Mouse (Mus musculus) ovary, adult 2 months (tissue): ENCODE results near the gene Cpd. TPM values are rescaled to one million over a fixed set of nuclear protein-coding genes. Genes with fewer than 3 reads are reported as not detected.

Source experiments
- polyA plus RNA-seq: library from polyadenylated mRNA; depleted of rRNA; stranded (reverse); fragments of >200 nt; gene quantifications from 2 replicates; pipeline ENCODE4 v1.2.3, GENCODE M21; 2012; rRNA removed

Cpd gene
- polyA plus RNA-seq, result 40.9 and 56.5 TPM in 2 replicates

DNA sequence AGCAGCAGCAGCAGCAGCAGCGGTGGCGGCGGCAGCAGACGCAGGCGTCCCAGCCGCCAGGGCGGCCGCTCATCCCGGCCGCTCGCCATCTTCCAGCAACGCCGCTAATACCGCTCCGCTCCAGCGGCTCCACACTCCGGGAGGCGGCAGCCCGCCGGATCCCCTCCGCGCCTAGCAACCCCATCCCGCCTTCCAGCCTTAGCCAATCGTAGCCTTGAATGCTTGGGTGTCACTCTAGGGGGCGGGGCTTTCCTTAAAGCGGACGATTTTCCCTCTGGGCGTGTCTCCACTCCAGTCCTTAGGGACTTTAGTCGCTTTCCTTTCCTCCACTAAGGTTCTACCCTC is at the start of gene Cpd:
Gene Cpd (minus strand): TSS at position 141 of the 345 bp plus-strand sequence.

DNA sequence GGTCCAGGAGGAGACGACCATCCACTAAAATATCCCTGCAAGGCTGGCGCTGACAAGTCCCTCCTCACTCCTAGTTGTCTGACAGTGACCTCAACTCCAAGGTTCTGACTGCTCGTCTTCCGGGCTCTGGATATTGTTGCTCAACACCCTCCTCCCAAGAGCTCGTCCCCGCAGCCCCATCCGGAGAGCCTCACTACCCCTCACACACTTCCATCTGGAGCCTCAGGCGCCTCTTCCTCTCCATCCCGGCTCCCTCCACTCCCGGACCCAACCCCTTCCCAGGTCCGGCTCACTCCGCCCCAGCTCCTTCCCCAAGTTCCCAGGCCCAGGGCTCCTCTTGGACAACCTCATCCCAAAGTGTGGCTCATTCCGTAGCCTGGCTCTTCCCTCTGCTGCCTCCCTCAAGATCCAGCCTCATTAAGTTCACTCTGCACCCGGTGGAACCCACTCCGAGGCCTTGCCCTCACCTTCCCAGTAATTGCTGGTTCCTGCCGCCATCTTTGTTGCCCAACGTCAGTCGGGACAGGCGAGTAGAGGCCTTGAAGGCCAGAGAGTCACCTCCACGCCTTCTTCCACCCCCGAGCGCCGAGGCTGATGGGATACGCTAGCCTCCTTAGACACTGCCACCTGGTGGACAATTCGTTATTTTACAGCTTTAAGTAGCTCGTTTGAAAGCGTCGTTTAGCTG is 83.6 kb downstream of the Cpd start, which contains the start of gene Gosr1:
Gene Gosr1 (minus strand): TSS at position 527 of the 688 bp plus-strand sequence.

Other genes with a start within 250 kb of the Cpd start
- gene Abr, start 224.7 kb downstream of the Cpd start, polyA plus RNA-seq, result 59.2 and 66.3 TPM in 2 replicates
- gene Bhlha9, start 174.5 kb downstream of the Cpd start, polyA plus RNA-seq, result 0.26 TPM in 1 of 2 replicates, not detected in the other
- gene Trarg1, start 167.2 kb downstream of the Cpd start, polyA plus RNA-seq, result 2.2 and 2.7 TPM in 2 replicates
- gene Gosr1, start 83.4 kb downstream of the Cpd start, polyA plus RNA-seq, result 13.6 and 16.6 TPM in 2 replicates
- not detected in 2 replicates for gene Tmigd1, start 55.1 kb upstream of the Cpd start, polyA plus RNA-seq
- gene Blmh, start 77.8 kb upstream of the Cpd start, polyA plus RNA-seq, result 12.5 and 16.4 TPM in 2 replicates
- 6.0 and 6.8 TPM in 2 replicates for gene Slc6a4, start 151.6 kb upstream of the Cpd start, polyA plus RNA-seq
- 0.70 and 0.84 TPM in 2 replicates for gene Nsrp1, start 231.4 kb upstream of the Cpd start, polyA plus RNA-seq